Mouse (Mus musculus): ENCODE measurements around the gene Gm44973. TPM values are rescaled to one million over a fixed set of nuclear protein-coding genes. Genes with fewer than 3 reads are reported as not detected.

The Gm44973 gene
- polyA plus RNA-seq, 1 experiment from 2014 or later = 0.72 TPM

DNA sequence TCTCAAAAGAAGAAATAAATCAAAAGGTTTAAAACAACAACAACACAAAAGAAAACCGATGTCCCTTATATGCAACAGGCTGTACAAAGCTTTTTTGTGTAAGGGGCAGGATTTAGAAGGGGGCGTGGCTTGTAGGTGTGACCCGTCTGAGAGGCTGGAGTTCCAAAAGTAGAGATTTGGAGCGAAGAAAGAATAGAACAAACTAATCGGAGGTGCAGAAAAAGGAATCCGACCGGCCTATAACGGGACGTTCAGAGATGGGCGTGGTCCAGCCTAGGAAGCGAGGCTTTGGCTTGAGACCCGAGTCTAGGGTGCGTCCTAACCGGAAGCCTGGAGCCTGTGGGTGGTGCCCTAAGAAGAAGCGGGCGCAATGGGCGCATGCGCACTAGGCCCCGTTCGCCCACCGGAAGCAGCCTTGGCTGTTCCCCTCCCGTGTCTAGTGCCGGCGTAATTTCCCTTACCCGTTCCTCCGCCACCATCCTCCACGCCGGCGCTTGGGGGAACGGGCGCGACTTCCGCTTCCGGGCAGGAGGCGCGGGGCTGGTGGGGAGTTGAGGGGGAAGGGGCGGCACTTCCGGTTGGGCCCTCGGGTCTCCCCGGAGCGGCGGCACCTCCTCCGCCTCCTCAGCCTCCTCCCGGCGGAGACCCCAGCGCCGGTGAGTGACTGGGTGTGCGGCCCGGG is 4.8 kb downstream of the Gm44973 start, which contains the start of the genes Zfp865 and Ccdc106:
TSS of gene Zfp865 (plus strand) at position 377 of the 682 bp plus-strand sequence.
TSS of gene Ccdc106 (plus strand) at position 554 of the 682 bp plus-strand sequence.
- Histone ChIP-seq H3K9me3 (no peaks in the 10 kb centered on the region), H3K4me1 (peaks cover 10% of the 10 kb centered on the region), H3K27me3 (ENCODE audit: insufficient read depth, poor library complexity, severe bottlenecking) (no peaks in the 10 kb centered on the region), H3K36me3 (peaks cover 48% of the 10 kb centered on the region), H3K4me3 (peak within 1 kb of the TSS; percentile 94), H3K27ac (peak within 1 kb of the TSS; percentile 98)
- DNase-seq (ENCODE audit: low spot score) = peak; percentile 100
- under 1% methylated on average over 49 of the region's 49 CpGs for WGBS

DNA sequence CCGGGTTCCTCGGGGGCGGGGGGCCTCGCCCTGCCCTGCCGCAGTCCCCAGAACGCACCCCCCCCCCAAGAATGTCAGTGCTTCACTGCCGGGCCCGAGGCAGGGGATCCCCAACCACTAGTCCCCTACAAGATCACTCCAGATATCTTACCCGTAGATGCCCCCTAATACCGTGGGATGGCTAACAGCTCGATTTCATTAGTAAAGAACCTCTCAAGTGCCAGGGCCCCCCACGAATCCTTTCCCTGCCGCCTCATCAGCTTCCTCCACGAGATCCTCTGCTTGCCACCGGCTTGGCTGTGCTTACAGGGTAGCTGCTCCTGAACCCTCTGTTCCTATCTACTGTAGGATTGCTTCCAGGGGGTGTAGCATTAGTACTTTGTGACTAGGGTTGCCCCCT is 5.4 kb downstream of the Gm44973 start:
- H3K4me1 ChIP-seq = peaks cover 10% of the 10 kb centered on the region
- WGBS = under 1% methylated on average over 15 of the region's 15 CpGs
- H3K36me3 ChIP-seq = peaks cover 54% of the 10 kb centered on the region
- H3K4me3 ChIP-seq = peak overlapping the region; percentile 94
- H3K27me3 ChIP-seq (ENCODE audit: insufficient read depth, poor library complexity, severe bottlenecking) = no peaks in the 10 kb centered on the region
- peak overlapping the region; percentile 98 for H3K27ac ChIP-seq
- H3K9me3 ChIP-seq = no peaks in the 10 kb centered on the region
- no peak for DNase-seq (ENCODE audit: low spot score)

DNA sequence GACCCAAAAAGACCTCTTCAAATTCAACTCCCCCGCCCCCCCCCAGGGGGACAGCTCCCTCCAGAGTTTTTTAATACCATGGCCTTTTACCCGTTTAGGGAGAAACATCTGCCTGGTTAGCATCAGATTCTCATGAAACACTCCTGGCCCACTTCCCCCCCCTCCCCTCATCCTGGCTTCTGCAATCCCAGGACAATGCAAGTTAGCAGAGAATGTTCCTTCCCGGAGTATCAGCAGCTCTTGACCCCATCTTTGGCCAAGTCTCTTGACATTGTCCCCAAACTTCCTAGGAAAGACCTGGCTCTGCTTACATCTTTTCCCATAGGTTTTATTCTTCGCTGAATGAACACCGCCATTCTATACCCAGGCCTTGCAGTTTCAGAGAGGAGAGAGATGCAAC is 5.9 kb downstream of the Gm44973 start:
- H3K4me3 ChIP-seq = peak overlapping the region; percentile 94
- H3K27me3 ChIP-seq (ENCODE audit: insufficient read depth, poor library complexity, severe bottlenecking) = no peaks in the 10 kb centered on the region
- no peaks in the 10 kb centered on the region for H3K9me3 ChIP-seq
- peaks cover 6% of the 10 kb centered on the region for H3K4me1 ChIP-seq
- H3K27ac ChIP-seq = peak overlapping the region; percentile 98
- no peak for DNase-seq (ENCODE audit: low spot score)
- WGBS = 53% methylated on average over 5 of the region's 5 CpGs
- peaks cover 59% of the 10 kb centered on the region for H3K36me3 ChIP-seq

DNA sequence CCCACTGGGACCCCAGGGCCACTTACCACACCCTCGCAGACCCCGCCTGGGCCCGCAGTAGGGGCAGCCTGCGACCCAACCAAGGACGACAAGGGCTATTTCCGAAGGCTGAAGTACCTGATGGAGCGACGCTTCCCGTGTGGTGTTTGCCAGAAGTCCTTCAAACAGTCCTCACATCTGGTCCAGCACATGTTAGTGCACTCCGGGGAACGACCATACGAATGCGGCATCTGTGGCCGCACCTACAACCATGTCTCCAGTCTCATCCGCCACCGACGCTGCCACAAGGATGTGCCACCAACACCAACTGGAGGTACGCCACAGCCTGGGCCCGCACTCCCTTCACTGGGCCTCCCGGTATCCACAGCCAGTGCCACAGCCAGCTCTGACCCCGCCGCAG is 14.2 kb downstream of the Gm44973 start:
- Histone ChIP-seq H3K4me3 (no peak overlapping the region), H3K27me3 (ENCODE audit: insufficient read depth, poor library complexity, severe bottlenecking) (no peaks in the 10 kb centered on the region), H3K27ac (no peak overlapping the region), H3K4me1 (no peaks in the 10 kb centered on the region), H3K36me3 (peaks cover 95% of the 10 kb centered on the region), H3K9me3 (peaks cover 33% of the 10 kb centered on the region)
- 89% methylated on average over 22 of the region's 22 CpGs for WGBS
- no peak for DNase-seq (ENCODE audit: low spot score)

DNA sequence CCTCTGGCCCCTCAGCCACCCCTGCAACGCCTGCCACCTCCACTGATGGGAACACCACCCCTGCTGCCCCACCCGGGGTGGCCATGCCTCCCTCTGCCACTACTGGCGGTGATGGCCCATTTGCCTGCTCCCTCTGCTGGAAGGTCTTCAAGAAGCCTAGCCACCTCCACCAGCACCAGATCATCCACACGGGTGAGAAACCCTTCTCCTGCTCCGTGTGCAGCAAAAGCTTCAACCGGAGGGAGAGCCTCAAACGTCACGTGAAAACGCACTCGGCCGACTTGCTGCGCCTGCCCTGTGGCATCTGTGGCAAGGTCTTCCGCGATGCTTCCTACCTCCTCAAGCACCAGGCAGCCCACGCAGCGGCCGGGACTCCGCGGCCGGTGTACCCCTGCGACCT is 14.7 kb downstream of the Gm44973 start:
- Histone ChIP-seq H3K4me3 (no peak overlapping the region), H3K27ac (no peak overlapping the region), H3K4me1 (no peaks in the 10 kb centered on the region), H3K27me3 (ENCODE audit: insufficient read depth, poor library complexity, severe bottlenecking) (no peaks in the 10 kb centered on the region), H3K36me3 (peaks cover 95% of the 10 kb centered on the region), H3K9me3 (peaks cover 33% of the 10 kb centered on the region)
- 86% methylated on average over 21 of the region's 21 CpGs for WGBS
- DNase-seq (ENCODE audit: low spot score) = no peak

DNA sequence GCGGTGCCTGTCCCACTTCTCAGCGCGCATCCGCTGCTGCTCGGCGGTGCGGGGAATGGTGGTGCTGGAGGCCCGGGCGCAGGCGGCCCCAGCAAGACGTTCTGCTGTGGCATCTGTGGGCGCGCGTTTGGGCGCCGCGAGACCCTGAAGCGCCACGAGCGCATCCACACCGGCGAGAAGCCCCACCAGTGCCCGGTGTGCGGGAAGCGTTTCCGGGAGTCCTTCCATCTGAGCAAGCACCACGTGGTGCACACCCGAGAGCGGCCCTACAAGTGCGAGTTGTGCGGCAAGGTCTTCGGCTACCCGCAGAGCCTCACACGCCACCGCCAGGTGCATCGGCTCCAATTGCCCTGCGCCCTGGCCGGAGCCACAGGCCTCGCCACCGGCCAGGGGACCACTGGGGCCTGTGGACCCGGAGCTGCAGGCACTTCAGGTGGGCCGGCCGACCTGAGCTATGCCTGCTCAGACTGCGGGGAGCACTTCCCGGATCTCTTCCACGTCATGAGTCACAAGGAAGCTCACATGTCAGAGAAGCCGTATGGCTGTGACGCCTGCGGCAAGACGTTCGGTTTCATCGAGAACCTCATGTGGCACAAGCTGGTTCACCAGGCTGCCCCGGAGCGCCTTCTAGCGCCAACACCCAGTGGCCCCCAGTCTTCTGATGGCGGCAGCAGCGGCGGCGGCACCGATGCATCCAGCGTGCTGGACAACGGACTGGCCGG is 15.4 kb downstream of the Gm44973 start:
- no peak overlapping the region for H3K27ac ChIP-seq
- no peaks in the 10 kb centered on the region for H3K27me3 ChIP-seq (ENCODE audit: insufficient read depth, poor library complexity, severe bottlenecking)
- H3K36me3 ChIP-seq = peaks cover 96% of the 10 kb centered on the region
- H3K9me3 ChIP-seq = peaks cover 33% of the 10 kb centered on the region
- 0 out of 2 replicates have a peak overlapping the region, but pooled peaks have one; percentile 22 for H3K4me3 ChIP-seq
- DNase-seq (ENCODE audit: low spot score) = no peak
- H3K4me1 ChIP-seq = no peaks in the 10 kb centered on the region
- WGBS = 77% methylated on average over 63 of the region's 63 CpGs

DNA sequence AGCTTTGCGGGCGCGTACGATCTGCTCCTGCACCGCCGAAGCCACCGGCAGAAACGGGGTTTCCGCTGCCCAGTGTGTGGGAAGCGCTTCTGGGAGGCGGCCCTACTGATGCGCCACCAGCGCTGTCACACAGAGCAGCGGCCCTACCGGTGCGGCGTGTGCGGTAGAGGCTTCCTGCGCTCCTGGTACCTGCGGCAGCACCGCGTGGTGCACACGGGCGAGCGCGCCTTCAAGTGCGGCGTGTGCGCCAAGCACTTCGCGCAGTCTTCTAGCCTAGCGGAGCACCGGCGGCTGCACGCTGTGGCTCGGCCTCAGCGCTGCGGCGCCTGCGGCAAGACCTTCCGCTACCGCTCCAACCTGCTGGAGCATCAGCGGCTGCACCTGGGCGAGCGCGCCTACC is 16.2 kb downstream of the Gm44973 start:
- H3K9me3 ChIP-seq = peaks cover 33% of the 10 kb centered on the region
- no peak for DNase-seq (ENCODE audit: low spot score)
- no peaks in the 10 kb centered on the region for H3K4me1 ChIP-seq
- H3K4me3 ChIP-seq = 0 out of 2 replicates have a peak overlapping the region, but pooled peaks have one; percentile 9
- 74% methylated on average over 46 of the region's 46 CpGs for WGBS
- H3K36me3 ChIP-seq = peaks cover 96% of the 10 kb centered on the region
- no peak overlapping the region for H3K27ac ChIP-seq
- H3K27me3 ChIP-seq (ENCODE audit: insufficient read depth, poor library complexity, severe bottlenecking) = no peaks in the 10 kb centered on the region

DNA sequence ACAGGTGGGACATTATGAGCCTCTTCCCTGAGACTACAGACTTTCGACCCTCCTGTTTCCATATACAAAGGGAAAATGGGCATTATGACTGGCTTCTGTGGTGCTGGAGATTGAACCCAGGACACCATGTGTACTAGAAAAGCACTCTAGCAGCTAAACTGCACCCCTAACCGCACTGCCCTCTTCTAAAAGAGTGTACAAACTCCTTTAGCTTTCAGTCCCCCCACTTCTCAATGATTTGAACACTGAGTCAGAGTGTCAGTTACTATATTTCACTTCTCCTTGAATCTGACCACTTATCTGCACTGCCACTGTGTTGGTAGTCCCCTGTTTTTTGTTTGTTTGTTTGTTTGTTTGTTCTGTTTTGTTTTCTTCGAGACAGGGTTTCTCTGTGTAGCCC is 18.5 kb downstream of the Gm44973 start, which contains the start of gene 4632433K11Rik:
TSS of gene 4632433K11Rik (plus strand) at position 301 of the 400 bp plus-strand sequence.
- 88% methylated on average over 3 of the region's 3 CpGs for WGBS

DNA sequence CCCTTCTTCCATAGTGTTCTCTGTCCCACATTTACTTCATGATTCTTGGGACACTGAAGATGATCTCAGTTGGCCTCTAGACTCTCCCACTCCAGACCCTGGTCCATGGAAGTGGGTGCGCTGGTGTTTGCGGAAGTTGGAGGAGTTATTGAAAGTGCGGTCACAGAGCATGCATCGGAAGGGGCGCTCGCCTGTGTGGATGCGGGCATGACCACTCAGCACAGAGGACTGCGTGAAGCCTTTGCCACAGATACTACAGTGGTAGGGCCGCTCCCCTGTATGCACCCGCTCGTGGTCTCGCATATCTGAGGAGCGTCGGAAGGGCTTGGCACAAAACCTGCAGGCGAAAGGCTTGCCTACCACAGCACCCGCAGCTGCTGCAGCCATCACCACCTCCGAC is 20.3 kb downstream of the Gm44973 start:
- Histone ChIP-seq H3K9me3 (peaks cover 18% of the 10 kb centered on the region), H3K4me3 (no peak overlapping the region), H3K27me3 (ENCODE audit: insufficient read depth, poor library complexity, severe bottlenecking) (no peaks in the 10 kb centered on the region), H3K27ac (no peak overlapping the region), H3K36me3 (peaks cover 64% of the 10 kb centered on the region), H3K4me1 (peaks cover 13% of the 10 kb centered on the region; the same call in 1 of the 2 replicates)
- WGBS = 93% methylated on average over 17 of the region's 17 CpGs
- DNase-seq (ENCODE audit: low spot score) = no peak

More for the DNA sequence above, 18.5 kb downstream of the Gm44973 start, which contains the start of gene 4632433K11Rik:
- DNase-seq (ENCODE audit: low spot score) = no peak
- H3K27me3 ChIP-seq (ENCODE audit: insufficient read depth, poor library complexity, severe bottlenecking) = no peaks in the 10 kb centered on the region
- H3K27ac ChIP-seq = no peak within 1 kb of the TSS
- H3K4me1 ChIP-seq = peaks cover 8% of the 10 kb centered on the region; the same call in 1 of the 2 replicates
- H3K36me3 ChIP-seq = peaks cover 79% of the 10 kb centered on the region
- H3K9me3 ChIP-seq = peaks cover 33% of the 10 kb centered on the region
- H3K4me3 ChIP-seq = no peak within 1 kb of the TSS

DNA sequence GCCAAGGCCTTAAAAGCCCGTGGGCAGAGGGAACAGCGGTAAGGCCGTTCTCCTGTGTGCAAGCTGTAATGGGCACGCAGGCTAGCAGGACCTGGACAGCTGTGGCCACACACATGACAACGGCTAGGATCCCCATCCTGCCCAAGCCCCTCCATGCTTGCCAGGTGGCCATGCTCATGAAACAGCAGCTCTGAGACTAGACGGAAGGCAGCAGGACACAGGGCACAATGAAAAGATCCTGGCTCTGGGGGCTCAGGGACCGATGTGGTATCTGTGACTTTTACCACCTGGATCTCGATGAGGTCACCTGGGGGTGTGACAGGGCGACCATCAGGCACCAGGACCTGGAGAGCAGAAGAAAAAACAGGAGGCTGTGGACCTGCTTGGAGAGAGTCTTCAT is 20.8 kb downstream of the Gm44973 start:
- DNase-seq (ENCODE audit: low spot score) = no peak
- Histone ChIP-seq H3K27ac (no peak overlapping the region), H3K27me3 (ENCODE audit: insufficient read depth, poor library complexity, severe bottlenecking) (no peaks in the 10 kb centered on the region), H3K4me3 (no peak overlapping the region), H3K9me3 (peaks cover 13% of the 10 kb centered on the region), H3K4me1 (peaks cover 13% of the 10 kb centered on the region; the same call in 1 of the 2 replicates), H3K36me3 (peaks cover 59% of the 10 kb centered on the region)
- 86% methylated on average over 9 of the region's 9 CpGs for WGBS

DNA sequence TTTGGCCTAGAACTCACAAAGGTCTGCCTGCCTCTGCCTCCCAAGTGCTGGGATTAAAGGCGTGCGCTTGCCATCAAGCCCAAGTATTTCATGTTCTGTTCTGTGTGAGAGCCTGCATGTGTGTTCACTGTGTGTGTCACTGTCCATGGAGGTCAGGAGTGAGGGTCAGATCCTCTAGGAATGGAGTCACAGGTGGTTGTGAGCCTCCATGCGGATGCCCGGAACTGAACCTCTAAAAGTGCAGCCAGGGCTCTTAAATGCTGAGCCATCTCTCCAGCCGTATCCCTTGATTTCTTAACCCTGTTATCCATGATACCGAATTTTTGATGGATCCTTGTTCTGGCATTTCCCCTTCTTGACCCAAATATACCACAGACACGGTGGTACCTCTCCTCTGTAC is 21.7 kb downstream of the Gm44973 start:
- Histone ChIP-seq H3K27ac (no peak overlapping the region), H3K27me3 (ENCODE audit: insufficient read depth, poor library complexity, severe bottlenecking) (no peaks in the 10 kb centered on the region), H3K36me3 (peaks cover 54% of the 10 kb centered on the region), H3K9me3 (peaks cover 4% of the 10 kb centered on the region), H3K4me3 (0 out of 2 replicates have a peak overlapping the region, but pooled peaks have one; percentile 87), H3K4me1 (peaks cover 13% of the 10 kb centered on the region; the same call in 1 of the 2 replicates)
- DNase-seq (ENCODE audit: low spot score) = no peak
- 86% methylated on average over 7 of the region's 7 CpGs for WGBS

DNA sequence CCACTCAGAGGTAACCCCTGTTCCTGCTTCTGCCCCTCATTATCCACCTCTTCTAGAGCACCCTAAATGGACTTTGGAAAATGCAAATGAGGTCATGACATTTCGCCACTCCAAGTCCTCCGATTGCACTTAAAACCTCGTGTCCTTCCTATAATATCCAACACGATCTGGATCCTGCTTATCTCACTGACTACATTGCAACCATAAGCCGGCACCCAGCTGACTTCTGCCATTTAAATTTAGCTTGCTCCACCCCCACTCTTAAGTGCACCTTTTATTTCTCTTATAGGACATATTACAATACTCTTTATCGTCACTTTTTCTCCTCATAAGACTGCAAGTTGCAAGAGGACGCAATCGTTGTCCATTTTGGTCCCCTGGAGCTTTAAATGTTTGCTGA is 22.2 kb downstream of the Gm44973 start:
- DNase-seq (ENCODE audit: low spot score) = no peak
- Histone ChIP-seq H3K4me1 (peaks cover 13% of the 10 kb centered on the region; the same call in 1 of the 2 replicates), H3K27ac (peak overlapping the region; percentile 99; the same call in 1 of the 2 replicates), H3K36me3 (peaks cover 50% of the 10 kb centered on the region), H3K4me3 (peak overlapping the region; percentile 87), H3K9me3 (0 out of 2 replicates have a peak, but pooled peaks cover under 1% of the 10 kb centered on the region), H3K27me3 (ENCODE audit: insufficient read depth, poor library complexity, severe bottlenecking) (no peaks in the 10 kb centered on the region)
- 81% methylated on average over 8 of the region's 8 CpGs for WGBS
